Mouse (Mus musculus): ENCODE measurements around the gene Rasa2.
"Not testable (repeated sequence)": the region's sequence is repeated elsewhere in the genome, so short reads cannot be mapped to it uniquely, and the experiment has no call there.

Gene Rasa2

DNA sequence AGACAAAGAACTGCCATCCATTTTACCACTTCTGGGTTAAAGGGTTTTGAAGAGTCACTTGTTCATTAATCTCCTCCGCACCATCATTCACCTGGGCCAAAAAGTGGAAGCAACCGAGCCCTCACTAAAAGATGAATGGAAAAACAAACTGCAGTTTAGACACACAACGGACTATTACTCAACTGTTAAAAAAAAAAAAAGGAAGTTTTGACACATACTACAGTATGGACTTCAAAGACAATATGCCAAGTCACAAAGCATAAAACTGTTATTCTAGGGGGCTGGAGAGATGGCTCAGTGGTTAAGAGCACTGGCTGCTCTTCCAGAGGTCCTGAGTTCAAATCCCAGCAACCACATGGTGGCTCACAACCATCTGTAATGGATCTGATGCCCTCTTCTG, 12.6 kb upstream of the Rasa2 start:
- in situ Hi-C loops (cut with MboI, MseI): not testable (repeated sequence)

GRCm38 (mm10) chr9:96639451-96639850, 8.0 kb upstream of the Rasa2 start:
- in situ Hi-C loops (cut with MboI, MseI): no loop called here

DNA sequence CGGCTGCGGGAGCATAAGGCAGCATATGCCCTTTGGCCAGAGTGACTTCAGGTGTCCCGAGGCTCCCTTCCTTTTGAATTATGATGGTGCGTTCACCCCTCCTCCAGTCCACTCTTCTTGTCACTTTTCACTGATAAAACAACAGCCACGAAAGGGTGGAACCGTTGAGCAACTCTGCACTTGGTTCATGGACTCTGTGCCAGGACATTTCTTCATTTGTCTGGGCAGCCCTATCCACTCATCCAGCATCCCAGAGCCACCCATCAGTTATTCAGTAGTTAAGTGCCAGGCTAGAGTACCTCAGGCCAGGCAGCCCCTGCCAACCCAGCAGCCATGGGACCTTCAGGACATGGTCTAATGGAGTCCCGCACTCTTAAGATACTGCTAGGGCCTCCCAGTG, 7.1 kb upstream of the Rasa2 start:
- in situ Hi-C loops (cut with MboI, MseI): no loop called here

DNA sequence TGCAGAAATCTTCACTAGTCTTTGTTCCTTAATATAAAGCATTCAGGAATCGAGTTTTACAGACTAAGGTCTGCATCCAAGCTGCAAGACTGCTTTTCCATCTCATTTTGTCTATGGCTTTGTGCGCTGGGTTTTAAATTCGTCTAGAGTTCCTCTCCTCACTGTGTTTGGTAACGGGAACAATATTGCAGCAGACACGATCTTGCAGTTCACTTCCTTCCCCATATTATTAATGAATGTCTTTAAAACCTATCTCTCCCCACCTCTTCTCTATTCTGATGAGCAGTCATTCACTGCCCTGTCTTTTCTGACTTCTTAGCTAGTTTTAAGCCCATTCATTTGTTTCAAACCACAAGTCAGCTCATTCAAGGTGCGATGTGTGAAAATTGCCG, 5.7 kb upstream of the Rasa2 start:
- in situ Hi-C loops (cut with MboI, MseI): no loop called here

GRCm38 (mm10) chr9:96636423-96637156, 5.2 kb upstream of the Rasa2 start:
- in situ Hi-C loops (cut with MboI, MseI): no loop called here

DNA sequence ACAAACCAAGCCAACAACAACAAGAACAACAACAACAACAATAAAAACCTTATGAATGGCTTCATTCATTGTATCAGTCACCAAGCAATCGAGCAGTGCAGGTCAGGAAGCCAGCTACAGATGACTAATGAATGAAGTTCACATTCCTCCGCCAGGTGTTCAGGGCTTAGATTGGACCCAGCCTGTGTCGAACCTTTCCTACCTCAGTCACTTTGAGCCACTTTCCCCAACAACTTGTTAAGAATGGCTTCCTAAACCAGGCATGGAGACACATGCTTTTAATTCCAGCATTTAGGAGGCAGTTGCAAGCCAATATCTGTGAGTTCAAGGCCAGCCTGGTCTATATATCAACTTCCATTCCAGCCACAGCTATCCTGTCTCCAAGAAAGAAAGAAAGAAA, 4.5 kb upstream of the Rasa2 start:
- in situ Hi-C loops (cut with MboI, MseI): no loop called here

GRCm38 (mm10) chr9:96635176-96635575, 3.8 kb upstream of the Rasa2 start:
- in situ Hi-C loops (cut with MboI, MseI): no loop called here

DNA sequence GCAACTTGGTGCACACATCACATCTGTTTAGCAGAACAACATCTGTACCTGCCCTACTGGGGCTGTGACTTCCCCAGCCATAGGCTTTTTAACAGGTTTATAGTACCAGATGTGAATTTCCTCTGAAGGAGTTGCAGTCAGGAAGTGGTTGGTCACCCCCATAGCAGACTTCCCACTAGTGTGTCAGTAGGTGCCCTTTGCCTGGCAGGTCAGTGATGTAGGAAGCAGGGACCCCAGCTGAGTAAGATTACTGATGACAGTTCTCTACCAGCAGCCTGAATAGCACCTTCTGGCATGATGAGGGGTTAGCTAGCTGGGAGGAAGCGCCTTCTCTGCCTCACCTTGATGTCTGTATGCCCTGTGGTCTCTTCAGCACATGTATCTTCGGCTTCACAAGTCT, 2.4 kb upstream of the Rasa2 start:
- in situ Hi-C loops (cut with MboI, MseI): no loop called here

- in situ Hi-C loops (cut with MboI, MseI): no loop called here
Measured at GRCm38 (mm10) chr9:96632756-96633155, 1.3 kb upstream of the Rasa2 start.

DNA sequence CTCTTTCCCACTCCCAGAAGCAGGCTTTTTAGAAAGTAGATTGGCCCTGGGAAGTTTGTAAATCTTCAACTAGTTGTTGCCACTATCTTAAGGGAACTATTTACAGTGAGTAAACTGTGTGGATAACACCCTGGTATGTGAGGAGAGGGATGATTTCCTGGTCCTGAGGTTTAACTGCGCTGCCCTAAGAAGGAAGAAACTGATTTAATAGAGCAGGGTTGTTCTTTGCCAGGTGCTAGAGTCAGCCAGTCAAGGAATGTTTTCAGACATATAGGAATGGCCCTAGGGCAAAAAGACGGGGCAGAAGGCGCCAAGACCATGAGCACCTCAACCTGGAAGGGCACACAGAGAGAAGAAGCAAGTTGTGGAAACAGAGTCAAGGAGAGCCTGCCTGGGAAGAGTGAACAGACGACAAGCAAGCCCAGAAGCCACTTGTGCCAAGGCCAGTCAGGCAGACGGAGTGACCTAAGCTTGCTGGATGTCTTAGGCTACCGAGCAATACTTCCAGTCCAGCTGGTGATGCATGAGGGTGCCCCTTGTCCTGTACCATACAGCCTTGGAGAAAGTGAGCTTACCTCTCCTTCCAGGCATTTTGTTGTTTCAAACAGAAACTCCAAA, 765 bp upstream of the Rasa2 start:
- in situ Hi-C loops (cut with MboI, MseI): no loop called here

- in situ Hi-C loops (cut with MboI, MseI): no loop called here
Measured at GRCm38 (mm10) chr9:96630571-96631388, 637 bp downstream of the Rasa2 start.

DNA sequence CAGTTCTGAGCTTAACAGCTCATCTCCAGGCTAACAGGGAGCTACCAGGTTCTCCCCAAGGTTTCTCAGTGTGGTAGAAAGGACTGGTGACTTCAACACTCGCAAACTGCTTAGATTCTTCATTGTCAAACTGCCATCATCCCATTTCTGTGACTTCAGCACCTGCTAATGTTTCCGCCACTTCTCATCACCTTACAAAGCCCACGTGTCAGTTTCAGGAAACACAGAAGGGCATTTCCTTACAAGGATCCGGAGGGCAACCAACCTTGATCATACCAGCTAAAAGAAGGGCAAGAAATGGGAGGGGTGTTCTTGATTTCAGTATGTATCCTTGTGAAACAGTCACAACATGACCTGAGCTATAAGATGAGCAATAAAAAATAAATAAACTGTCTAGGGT, 2.3 kb downstream of the Rasa2 start:
- in situ Hi-C loops (cut with MboI, MseI): loop anchor here in 1 of 2 experiments (5.0 kb wide), 1 partner anchor 37 kb away; no protein-coding TSS in a partner anchor

DNA sequence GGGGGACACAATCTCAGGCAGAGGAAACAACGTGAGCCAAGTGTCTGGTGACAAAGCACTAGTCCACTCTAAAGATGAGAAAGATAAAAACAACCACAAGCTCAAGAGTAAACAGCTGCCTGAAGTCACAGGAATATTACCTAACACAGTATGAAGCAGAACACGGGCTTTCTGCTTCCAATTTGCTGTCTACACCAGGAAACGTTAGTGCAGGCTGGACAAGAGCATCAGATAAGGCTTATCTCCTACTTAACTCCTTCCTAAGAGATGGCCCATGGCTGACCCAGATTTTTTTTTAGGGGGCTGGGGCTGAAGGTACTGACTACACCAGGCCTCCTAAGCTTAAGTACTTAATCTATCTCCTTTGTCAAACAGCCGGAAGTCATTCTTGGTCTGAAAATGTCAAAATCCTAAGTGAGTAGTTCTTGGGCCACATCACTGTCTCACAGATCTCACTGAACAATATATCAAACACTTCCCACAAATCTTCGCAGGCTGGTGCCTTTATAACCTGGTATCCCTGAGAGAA, 3.8 kb downstream of the Rasa2 start:
- in situ Hi-C loops (cut with MboI, MseI): loop anchor here in 1 of 2 experiments (5.0 kb wide), 1 partner anchor 35 kb away; no protein-coding TSS in a partner anchor

DNA sequence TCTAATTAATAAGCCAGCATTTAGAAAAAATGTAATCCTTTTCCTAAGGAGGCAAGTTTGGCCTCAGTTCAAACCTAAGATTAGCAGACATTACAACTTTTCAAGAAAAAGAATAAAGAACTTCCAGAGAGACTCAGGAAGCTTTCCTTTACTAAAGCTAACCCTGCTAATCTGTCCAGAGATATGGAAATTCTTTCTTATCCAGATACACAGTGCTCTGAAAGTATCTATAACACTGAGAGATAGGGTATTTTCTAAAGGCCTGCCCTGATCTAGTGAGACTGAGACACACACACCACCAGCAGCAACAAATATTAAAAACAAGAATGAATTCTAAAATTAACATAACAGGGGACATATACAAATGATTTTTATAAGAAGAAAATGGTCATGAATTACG, 4.4 kb downstream of the Rasa2 start:
- in situ Hi-C loops (cut with MboI, MseI): loop anchor here in 1 of 2 experiments (5.0 kb wide), 1 partner anchor 35 kb away; no protein-coding TSS in a partner anchor

DNA sequence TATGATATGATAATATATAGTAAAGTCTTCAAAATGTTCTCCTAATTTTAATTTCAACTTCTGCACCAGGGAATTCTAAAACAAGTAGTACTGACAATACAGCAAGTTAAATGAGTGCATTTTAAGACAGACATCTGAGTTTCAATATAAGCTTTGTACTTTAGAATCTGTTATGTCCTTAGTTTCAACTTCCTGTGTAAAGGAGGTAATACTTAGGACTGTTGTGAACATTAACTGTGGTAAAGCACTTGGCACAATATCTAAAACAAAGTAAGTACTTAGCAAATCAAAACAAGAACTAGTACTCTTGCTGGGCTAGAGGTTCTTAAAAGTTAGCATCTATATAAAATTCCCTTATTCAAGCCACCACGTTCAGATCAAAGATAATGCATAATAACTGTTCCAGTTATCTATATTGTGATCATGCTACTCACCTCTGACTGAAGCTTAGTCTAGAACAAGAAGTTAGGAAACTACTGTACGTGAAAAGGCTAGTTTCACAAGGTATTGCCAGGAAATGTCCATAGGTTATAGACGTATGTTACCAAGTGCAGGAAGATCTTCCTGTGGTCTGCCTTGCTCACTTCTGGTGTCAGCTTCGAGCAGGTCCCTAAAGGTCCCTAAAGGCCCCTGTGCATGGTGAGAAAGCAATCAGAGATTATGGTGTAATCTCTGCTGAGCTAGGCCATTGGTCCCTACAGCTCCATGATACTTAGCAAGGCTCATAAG, 12.8 kb downstream of the Rasa2 start:
- in situ Hi-C loops (cut with MboI, MseI): no loop called here

GRCm38 (mm10) chr9:96612297-96612696, 19.1 kb downstream of the Rasa2 start:
- in situ Hi-C loops (cut with MboI, MseI): no loop called here

DNA sequence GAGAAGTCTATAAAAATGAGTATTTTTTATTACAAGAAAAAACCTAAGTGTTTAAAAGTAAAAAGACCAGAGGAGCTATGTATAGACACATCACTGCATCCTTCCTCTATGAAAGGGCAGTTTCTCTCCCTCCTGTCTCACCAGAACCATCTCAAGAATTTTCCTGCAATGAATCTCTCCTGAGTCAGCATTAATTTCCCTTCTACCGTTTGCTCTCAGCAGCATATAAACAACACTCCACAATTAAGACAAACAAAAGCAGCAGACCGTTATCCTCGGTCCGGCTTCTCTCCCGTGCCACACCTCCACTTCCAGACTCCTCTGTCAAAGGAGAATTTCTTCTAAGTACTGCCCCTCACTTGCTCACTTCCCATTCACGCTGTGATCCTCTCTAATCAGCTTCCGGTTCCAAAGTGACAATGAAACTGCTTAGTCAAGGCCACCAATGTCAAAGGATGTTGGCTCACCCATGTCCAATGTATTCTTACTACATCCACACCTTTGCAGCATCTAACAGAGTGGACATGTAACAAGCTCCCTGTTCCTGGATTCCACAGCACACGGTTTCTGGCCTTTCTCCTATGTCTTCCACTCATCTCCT, 19.6 kb downstream of the Rasa2 start:
- in situ Hi-C loops (cut with MboI, MseI): no loop called here

DNA sequence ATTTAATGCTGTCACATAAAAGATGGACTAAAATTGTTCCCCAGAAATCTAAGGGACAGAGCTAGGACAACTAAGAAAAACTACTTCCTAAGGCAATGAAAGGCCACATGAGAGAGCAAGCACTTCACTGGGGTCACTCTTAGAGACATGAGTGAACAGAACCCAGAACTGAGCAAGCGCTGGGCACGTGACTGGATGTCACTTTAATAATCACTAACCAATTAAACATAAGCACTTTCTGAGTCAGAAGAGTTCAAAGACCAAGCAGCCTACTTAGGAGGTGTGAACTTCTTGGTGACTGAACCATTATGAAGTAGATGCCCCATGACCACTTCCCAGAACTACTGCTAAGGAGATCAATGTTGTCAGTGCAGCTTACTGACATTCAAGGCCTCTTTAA, 20.6 kb downstream of the Rasa2 start:
- in situ Hi-C loops (cut with MboI, MseI): no loop called here

DNA sequence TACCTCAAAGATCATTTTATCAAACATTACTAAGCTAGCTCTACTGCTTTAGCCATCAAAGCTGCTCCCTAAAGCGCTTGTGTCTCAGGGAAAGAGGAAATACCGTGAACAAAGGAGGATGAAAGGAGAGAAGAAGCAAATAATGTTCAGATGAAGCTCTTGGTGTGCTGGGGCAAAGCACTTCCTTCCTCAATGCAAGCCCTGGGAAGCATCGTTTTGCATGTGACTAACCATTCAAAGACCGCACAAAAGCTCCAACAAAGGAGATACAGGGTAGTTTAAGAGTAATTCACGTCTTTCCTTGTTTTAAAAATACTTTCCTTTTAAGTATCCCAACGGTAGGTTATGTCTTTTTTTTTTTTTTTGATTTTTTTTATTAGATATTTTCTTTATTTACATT, 28.0 kb downstream of the Rasa2 start:
- in situ Hi-C loops (cut with MboI, MseI): no loop called here

DNA sequence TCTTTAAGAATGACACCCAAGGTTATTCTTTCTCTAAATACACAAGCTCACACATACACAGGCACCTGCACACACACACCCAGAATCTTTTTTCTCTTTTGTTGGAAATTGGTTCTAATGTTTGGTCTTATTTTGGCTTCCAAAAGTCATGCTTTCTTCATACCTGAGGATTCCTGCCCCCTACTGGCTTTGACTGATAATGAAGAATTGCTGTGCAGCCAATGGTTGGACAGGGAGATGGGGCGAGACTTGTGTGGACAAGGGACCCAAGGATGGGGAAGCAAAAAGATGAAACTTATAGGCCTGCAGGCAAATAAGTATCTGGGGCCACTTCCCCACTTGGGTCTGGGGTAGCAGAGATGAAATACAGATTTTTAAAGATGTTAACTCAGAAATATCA, 33.5 kb downstream of the Rasa2 start:
- in situ Hi-C loops (cut with MboI, MseI): no loop called here

Measured in T-helper 17 cell (primary cell).